Mouse (Mus musculus) cerebellum, adult 9-11 months (tissue): Measurements from ENCODE around the gene Timm50.

ENCODE experiments used
- DNase-seq: peaks from one replicate; pipeline ENCODE4 v3.0.0; 2022

Timm50 gene

GRCm38 (mm10) chr7:28311926-28312543 is at the start of gene Timm50:
Timm50 (minus strand) TSS chr7:28312072.
- peak; percentile 98 for DNase-seq

DNA sequence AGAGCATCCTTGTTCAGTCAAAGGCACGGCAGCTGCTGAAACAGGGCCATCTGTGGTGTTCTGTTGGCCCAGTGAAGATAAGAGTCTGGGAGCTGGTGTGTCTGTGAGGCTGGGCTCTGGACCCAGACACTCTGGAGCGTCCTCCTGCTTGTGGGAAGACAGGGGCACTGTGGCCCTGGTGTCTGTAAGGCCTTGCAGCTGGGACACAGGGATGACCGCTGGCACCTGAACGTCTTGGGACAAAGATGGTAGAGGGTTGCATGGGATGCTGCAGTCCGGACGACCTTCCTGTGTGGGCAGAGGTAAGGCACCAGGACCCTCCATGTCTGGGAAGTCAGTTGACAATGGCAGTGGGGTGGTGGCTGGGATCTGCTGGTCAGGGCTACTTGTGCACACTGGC is 48.4 kb upstream of the Timm50 start:
- no peak for DNase-seq

GRCm38 (mm10) chr7:28359854-28360253 is 48.0 kb upstream of the Timm50 start:
- DNase-seq = no peak

GRCm38 (mm10) chr7:28358431-28358830 is 46.6 kb upstream of the Timm50 start:
- DNase-seq = no peak

DNA sequence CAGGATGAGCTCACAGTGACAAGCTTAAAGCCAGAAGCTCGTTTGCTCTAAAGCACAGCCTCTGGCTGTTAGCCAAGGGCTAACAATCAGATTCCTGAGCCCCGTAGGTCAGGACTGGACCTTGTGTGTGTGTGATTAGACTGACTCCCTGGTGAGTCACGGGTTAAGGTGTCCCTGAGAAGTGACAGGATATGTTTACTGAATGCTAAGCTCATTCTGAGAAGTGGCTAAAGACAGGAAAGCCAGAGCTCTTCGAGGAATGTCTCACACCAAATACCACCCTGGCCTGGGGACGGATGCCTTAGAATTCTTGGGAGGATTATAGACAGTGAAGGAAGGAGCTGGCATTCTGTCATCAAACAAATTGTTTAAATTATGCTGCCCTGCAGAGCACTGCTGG is 46.1 kb upstream of the Timm50 start:
- no peak for DNase-seq

DNA sequence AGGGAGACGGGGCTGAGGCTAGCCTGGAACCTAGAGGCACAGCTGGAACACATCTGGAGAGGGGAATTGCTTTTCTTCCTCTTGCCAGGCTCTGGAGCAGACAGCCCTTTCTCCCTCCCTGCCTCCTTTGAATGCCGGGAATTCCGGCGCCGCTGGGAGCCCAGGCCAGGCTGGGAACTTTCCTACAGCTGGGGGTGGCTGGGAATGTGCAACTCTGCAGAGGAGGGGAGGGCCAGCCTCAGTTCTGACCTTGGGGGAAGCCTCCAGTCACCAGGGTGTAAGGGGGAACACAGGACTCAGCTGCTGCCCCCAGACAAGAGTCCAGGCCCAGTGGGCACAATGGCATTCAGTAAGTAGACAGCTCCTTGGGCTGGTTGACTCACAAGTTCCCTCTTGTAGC is 45.1 kb upstream of the Timm50 start:
- no peak for DNase-seq

DNA sequence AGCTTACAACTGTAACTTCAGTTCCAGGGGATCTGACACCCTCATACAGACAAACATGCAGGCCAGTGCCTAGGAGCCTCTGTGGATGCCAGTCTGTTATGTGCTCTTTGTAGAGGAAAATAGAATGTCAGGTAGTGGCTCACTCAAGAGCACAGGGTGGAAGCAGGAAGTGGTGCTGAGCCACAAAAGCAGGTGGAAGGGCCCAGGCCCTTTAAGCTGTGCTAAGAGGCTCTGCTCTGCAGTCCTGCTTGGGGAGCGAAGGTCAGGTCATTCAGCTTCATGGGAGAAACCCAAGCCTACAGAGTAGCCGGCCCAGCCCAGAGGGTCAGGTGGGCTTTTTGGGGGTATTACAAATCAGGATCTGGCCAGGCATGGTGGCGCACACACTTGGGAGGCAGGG is 43.3 kb upstream of the Timm50 start:
- no peak for DNase-seq

GRCm38 (mm10) chr7:28354596-28354995 is 42.7 kb upstream of the Timm50 start:
- no peak for DNase-seq

- no peak for DNase-seq
Observed at GRCm38 (mm10) chr7:28354113-28354581, 42.3 kb upstream of the Timm50 start.

- no peak for DNase-seq
Observed at GRCm38 (mm10) chr7:28353267-28353666, 41.4 kb upstream of the Timm50 start.

DNA sequence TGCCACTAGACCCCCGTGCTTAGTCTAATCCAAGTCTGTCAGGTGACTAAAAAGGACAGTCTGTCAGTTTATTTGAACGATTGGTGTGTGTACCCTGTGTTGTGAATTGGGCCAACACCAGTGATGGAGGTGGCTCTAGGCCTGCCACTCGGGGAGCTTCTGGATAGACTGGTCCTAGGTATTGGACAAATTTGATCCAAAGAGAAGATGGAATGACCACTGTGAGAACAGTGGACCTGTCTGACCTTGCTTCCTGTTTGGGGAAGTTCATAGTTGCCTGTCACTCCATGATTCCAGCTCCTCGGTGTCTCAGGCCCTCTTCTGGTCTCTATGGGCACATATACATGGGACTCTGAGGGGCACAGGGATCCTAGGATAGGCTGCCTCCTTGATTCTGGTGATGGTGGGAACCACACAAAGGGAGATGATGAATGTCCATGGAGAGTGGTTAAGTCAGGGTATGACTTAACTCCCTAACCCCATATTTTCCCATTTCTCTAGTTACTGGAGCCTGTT is 39.9 kb upstream of the Timm50 start:
- DNase-seq = no peak

DNA sequence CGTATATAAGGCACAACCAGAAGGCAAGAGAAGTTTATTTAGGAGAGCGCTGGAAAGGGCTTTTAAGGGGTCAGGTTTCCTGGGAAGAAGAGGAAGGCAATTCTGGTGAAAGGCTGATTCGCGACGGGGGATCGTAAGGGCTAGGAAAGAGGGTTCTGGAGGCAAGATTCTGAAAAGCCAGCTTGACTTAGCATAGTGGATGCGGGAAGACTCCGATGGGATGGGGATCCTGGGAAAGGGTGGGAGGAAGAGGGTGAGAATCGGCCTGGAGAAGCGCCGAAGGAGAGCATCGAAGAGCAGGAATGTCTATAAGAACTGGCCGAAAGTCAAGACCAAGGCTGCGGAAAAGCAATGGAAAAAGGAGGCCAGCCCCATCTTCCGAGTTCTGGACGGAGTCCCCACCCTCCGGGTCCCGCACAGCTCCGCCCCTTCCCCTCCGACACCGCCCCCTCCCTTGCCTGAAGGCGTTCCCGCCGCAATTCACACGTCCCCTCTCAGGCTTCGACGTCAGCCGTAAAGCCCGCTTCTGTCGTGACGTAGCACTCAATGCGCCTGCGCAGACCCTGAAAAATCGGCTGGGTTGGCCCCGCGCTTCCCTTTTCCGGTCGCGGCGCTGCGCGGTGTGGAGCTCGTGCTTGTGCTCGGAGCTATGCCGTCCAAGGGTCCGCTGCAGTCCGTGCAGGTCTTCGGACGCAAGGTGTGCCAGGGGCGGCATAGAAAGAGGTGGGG is 38.4 kb upstream of the Timm50 start, which contains the start of gene Rps16:
Rps16 (plus strand) TSS at position 498 of the 729 bp plus-strand sequence.
- DNase-seq = peak; percentile 98

- no peak for DNase-seq
Observed at GRCm38 (mm10) chr7:28348601-28349000, 36.7 kb upstream of the Timm50 start.

GRCm38 (mm10) chr7:28347746-28348145 is 35.9 kb upstream of the Timm50 start:
- no peak for DNase-seq

DNA sequence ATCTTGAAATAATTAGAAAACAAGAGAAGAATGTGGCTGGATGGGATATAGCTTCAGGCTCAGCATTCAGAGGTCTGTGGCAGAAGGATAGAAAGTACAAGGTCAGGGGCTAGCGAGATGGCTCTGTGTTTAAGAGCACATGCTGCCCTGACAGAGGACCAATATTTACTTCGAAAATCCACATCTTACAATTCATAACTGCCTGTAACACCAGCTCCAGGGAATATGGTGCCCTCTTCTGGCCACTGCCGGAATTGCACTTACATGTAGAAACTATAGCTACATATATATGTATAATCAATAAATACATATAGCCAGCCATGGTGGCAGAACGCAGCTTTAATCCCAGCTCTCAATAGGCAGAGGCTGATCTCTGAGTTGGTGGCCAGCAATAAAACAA is 32.8 kb upstream of the Timm50 start:
- peak; percentile 47 for DNase-seq

- no peak for DNase-seq
Observed at GRCm38 (mm10) chr7:28341381-28341780, 29.5 kb upstream of the Timm50 start.

GRCm38 (mm10) chr7:28339213-28339917 is 27.5 kb upstream of the Timm50 start:
- peak; percentile 59 for DNase-seq

GRCm38 (mm10) chr7:28338108-28338998 is 26.5 kb upstream of the Timm50 start, which contains the start of gene Supt5:
Supt5 (minus strand) TSS chr7:28338746.
- peak; percentile 98 for DNase-seq

GRCm38 (mm10) chr7:28335471-28335870 is 23.6 kb upstream of the Timm50 start:
- DNase-seq = no peak

DNA sequence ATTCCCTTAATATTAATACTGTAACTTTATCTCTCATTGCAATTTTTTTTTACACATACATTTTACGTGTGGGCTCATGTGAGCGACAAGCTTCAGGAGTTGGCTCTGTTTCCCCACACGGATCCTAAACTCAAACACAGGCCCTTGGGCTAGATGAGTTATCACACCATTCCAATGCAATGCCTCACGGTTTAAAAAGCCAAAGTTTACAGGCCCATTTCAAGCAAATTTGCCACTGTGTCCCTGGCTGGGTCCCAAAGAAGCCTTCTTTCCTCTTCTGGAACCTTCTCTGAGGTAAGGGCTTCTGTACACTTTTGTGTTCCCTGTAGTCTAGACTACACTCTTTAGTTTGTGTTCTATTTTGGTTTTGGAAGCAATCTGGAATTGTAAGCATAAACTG is 22.7 kb upstream of the Timm50 start:
- no peak for DNase-seq

DNA sequence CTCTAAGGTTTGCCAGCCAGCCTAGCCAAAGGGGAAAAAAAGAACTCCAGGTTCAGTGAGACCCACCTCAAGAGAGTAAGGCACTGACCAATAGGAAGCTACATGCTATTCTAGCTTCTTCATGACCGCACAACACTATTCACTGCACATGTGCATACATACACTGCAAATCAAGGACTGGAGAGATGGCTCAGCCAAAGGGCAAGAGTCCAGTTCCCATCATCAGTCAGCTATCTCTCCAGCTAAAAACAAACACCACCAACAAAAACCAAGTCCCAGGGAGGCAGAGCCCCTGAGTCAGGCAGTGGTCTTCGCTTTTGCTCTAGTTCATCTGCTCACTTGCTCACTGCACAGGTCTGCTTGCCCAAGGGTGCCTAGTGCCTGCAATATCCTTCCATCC is 16.4 kb upstream of the Timm50 start:
- DNase-seq = no peak

DNA sequence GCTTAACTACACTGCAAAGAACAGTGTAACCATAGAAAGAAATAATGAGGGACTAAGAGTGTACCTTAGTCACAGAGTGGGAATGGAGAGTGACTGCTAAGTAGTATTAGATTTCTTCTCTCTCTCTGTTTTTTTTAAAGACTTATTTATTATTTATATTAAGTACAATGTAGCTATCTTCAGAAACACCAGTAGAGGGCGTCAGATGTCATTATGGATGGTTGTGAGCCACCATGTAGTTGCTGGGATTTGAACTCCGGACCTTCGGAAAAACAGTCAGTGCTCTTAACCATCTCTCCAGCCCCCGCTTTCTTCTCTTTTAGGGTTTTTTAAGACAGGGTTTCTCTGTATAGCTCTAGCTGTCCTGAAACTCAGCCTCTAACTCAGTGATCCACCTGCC is 14.6 kb upstream of the Timm50 start:
- DNase-seq = no peak
